10 mouse cellular contexts compared by ENCODE assay signal in genomic region chr15:79438816-79439215, GRCm38 (mm10). TPM values are rescaled to one million over a fixed set of nuclear protein-coding genes. Genes with fewer than 3 reads are reported as not detected.
DNase-seq lines count a peak whose midpoint lies in the region; ATAC-seq and TF ChIP-seq lines count a peak whose summit lies in the region.
"Had no signal": no experiment of that assay in that cellular context is flagged by ENCODE, and none has a peak within 500 bp of the region (broad histone marks: within the 10 kb centered on the region; RNA-seq: fewer than 3 reads in every experiment).

No protein-coding gene starts in this region.

- no peak for TF ChIP-seq CTCF in E14TG2a.4 (conservative IDR thresholded peaks at IDR 0.05; ENCODE audit: low read length)

- peaks cover 84% of the 10 kb centered on the region for H3K4me1 ChIP-seq in heart, embryonic 12.5 days (replicated peaks)
- peaks cover 93% of the 10 kb centered on the region for H3K4me1 ChIP-seq in E14TG2a.4 (replicated peaks; ENCODE audit: low read depth, low read length)
- H3K4me1 ChIP-seq in forebrain, embryonic 13.5 days, result peaks cover 72% of the 10 kb centered on the region
- H3K4me1 ChIP-seq in limb, embryonic 12.5 days (replicated peaks), result peaks cover 41% of the 10 kb centered on the region

- peaks cover 46% of the 10 kb centered on the region for H3K36me3 ChIP-seq in heart, embryonic 12.5 days
- peaks cover 35% of the 10 kb centered on the region for H3K36me3 ChIP-seq in E14TG2a.4 (ENCODE audit: insufficient read depth, low read length)
- H3K36me3 ChIP-seq in forebrain, embryonic 13.5 days (ENCODE audit: poor library complexity, severe bottlenecking), result peaks cover 51% of the 10 kb centered on the region
- peaks cover 51% of the 10 kb centered on the region for H3K36me3 ChIP-seq in limb, embryonic 12.5 days

- WGBS in heart, embryonic 12.5 days, result 71% methylated on average over 8 of the region's 8 CpGs
- whole genome bisulfite sequencing in forebrain, embryonic 13.5 days, result 90% methylated on average over 8 of the region's 8 CpGs
- WGBS in limb, embryonic 12.5 days, result 72% methylated on average over 8 of the region's 8 CpGs

- peak overlapping the region; percentile 92 for H3K27ac ChIP-seq in heart, embryonic 12.5 days (ENCODE audit: poor library complexity, severe bottlenecking)
- H3K27ac ChIP-seq in forebrain, embryonic 13.5 days, result 0 out of 2 replicates have a peak overlapping the region, but pooled peaks have one; percentile 7
- H3K27ac ChIP-seq in limb, embryonic 12.5 days, result no peak overlapping the region
- H3K27ac ChIP-seq: liver, embryonic 13.5 days had no signal

- peak overlapping the region; percentile 88 for H3K4me2 ChIP-seq in heart, embryonic 12.5 days
- H3K4me2 ChIP-seq in forebrain, embryonic 13.5 days, result peak overlapping the region; percentile 95
- peak overlapping the region; percentile 91 for H3K4me2 ChIP-seq in limb, embryonic 12.5 days
- H3K4me2 ChIP-seq: liver, embryonic 13.5 days had no signal

- H3K9me3 ChIP-seq in heart, embryonic 12.5 days (replicated peaks), result 0 out of 2 replicates have a peak, but pooled peaks cover 3% of the 10 kb centered on the region
- H3K9me3 ChIP-seq in E14TG2a.4 (ENCODE audit: low read length), result no peaks in the 10 kb centered on the region
- H3K9me3 ChIP-seq in forebrain, embryonic 13.5 days (replicated peaks), result no peaks in the 10 kb centered on the region
- H3K9me3 ChIP-seq in limb, embryonic 12.5 days, result 0 out of 2 replicates have a peak, but pooled peaks cover 6% of the 10 kb centered on the region
- H3K9me3 ChIP-seq: liver, embryonic 13.5 days had no signal

- H3K27me3 ChIP-seq in heart, embryonic 12.5 days (replicated peaks), result no peaks in the 10 kb centered on the region
- peaks cover 11% of the 10 kb centered on the region for H3K27me3 ChIP-seq in E14TG2a.4 (ENCODE audit: insufficient read depth, low read length)
- H3K27me3 ChIP-seq in forebrain, embryonic 13.5 days, result no peaks in the 10 kb centered on the region
- no peaks in the 10 kb centered on the region for H3K27me3 ChIP-seq in limb, embryonic 12.5 days

- peak overlapping the region; percentile 92 for H3K9ac ChIP-seq in heart, embryonic 12.5 days
- peak overlapping the region; percentile 100 for H3K9ac ChIP-seq in forebrain, embryonic 13.5 days
- H3K9ac ChIP-seq in limb, embryonic 12.5 days (replicated peaks), result 0 out of 2 replicates have a peak overlapping the region, but pooled peaks have one; percentile 14
- H3K9ac ChIP-seq: liver, embryonic 13.5 days had no signal

- H3K4me3 ChIP-seq in heart, embryonic 12.5 days, result no peak overlapping the region
- peak overlapping the region; percentile 86 for H3K4me3 ChIP-seq in E14TG2a.4 (replicated peaks; ENCODE audit: low read length)
- 0 out of 2 replicates have a peak overlapping the region, but pooled peaks have one; percentile 95 for H3K4me3 ChIP-seq in forebrain, embryonic 13.5 days
- H3K4me3 ChIP-seq in limb, embryonic 12.5 days (replicated peaks), result 0 out of 2 replicates have a peak overlapping the region, but pooled peaks have one; percentile 92
- H3K4me3 ChIP-seq: liver, embryonic 13.5 days had no signal

- no peak for ATAC-seq in heart, embryonic 12.5 days (ENCODE audit: insufficient number of reproducible peaks, low FRiP score)
- ATAC-seq in forebrain, embryonic 13.5 days, result no peak
- ATAC-seq in limb, embryonic 12.5 days (ENCODE audit: insufficient number of reproducible peaks, insufficient read depth, low FRiP score, low TSS enrichment, low read depth), result no peak

- no peak for DNase-seq in heart, postnatal 4 days
- no peak for DNase-seq in ovary, postnatal 14 days (ENCODE audit: low spot score)
- no peak for DNase-seq in adrenal gland, postnatal 4 days (ENCODE audit: low spot score in 2 of 2)
- DNase-seq in layer of hippocampus, adult 18-20 months (ENCODE audit: low spot score in 2 of 2), result no peak
- DNase-seq: kidney, adult 18-20 months; liver, embryonic 13.5 days had no signal

RNA-seq across cellular contexts. Expression of gene Csnk1e, which starts 16.6 kb away (rescaled TPM):
- 103 and 111 TPM in 2 replicates for polyA plus RNA-seq in heart, embryonic 12.5 days (2016; fragmentation: Nextera tagmentation; extraction: Ambion mirVana)
- 100 to 1,000 TPM in 1 of 2 experiments, 10 to 100 TPM in 1; 99.6 to 108 TPM for total RNA-seq in heart, postnatal 4 days (2021)
- 200 and 208 TPM in 2 replicates for polyA plus RNA-seq in forebrain, embryonic 13.5 days (2015; fragmentation: Nextera tagmentation; extraction: Ambion mirVana)
- 148 and 158 TPM in 2 replicates for polyA plus RNA-seq in limb, embryonic 12.5 days (2016; fragmentation: Nextera tagmentation; extraction: Ambion mirVana)
- total RNA-seq in adrenal gland, postnatal 4 days (2021), result 100 to 1,000 TPM; 108 to 111 TPM
- 100 to 1,000 TPM in 1 of 2 experiments, 10 to 100 TPM in 1; 95.9 to 109 TPM for total RNA-seq in layer of hippocampus, adult 18-20 months (2021)

RNA-seq across cellular contexts. Expression of gene Tmem184b, which starts 35.4 kb away (rescaled TPM):
- 77.2 and 82.3 TPM in 2 replicates for polyA plus RNA-seq in heart, embryonic 12.5 days (2016; fragmentation: Nextera tagmentation; extraction: Ambion mirVana)
- 10 to 100 TPM; 68.1 to 73.4 TPM for total RNA-seq in heart, postnatal 4 days (2021)
- polyA plus RNA-seq in forebrain, embryonic 13.5 days (2015; fragmentation: Nextera tagmentation; extraction: Ambion mirVana), result 29.4 and 31.3 TPM in 2 replicates
- polyA plus RNA-seq in limb, embryonic 12.5 days (2016; fragmentation: Nextera tagmentation; extraction: Ambion mirVana), result 54.7 and 63.8 TPM in 2 replicates
- total RNA-seq in adrenal gland, postnatal 4 days (2021), result 10 to 100 TPM; 45.7 to 47.4 TPM
- total RNA-seq in layer of hippocampus, adult 18-20 months (2021), result 10 to 100 TPM; 55.0 to 57.9 TPM

Comparison
In these comparisons a context has a peak if more than half of its experiments do, and no peak if none do; other contexts are left out.
1. H3K9ac ChIP-seq: peak in every context shown above with its lines; median percentile 100 in forebrain, embryonic 13.5 days; 92 in heart, embryonic 12.5 days; 14 in limb, embryonic 12.5 days.